ENCODE assay signal across 7 mouse cellular contexts in genomic region chr4:150651390-150652277, GRCm38 (mm10). TPM values are rescaled to one million over a fixed set of nuclear protein-coding genes. Genes with fewer than 3 reads are reported as not detected.
DNase-seq lines count a peak whose midpoint lies in the region; ATAC-seq and TF ChIP-seq lines count a peak whose summit lies in the region.

Gene Slc45a1, minus strand, starts transcription at chr4:150652174.

- 0 out of 2 replicates have a peak within 1 kb of the TSS, but pooled peaks have one; percentile 10 for H3K27ac ChIP-seq in forebrain, embryonic 13.5 days
- peak within 1 kb of the TSS; percentile 91 for H3K27ac ChIP-seq in left cerebral cortex, adult 2 months
- H3K27ac ChIP-seq in neural tube, embryonic 14.5 days (ENCODE audit: low read depth, low read length), result peak within 1 kb of the TSS; percentile 48; the same call in 1 of the 2 replicates

- 5% methylated on average over 41 of the region's 41 CpGs for WGBS in forebrain, embryonic 13.5 days
- 6% methylated on average over 41 of the region's 41 CpGs for WGBS in neural tube, embryonic 14.5 days

- H3K4me1 ChIP-seq in E14TG2a.4 (replicated peaks; ENCODE audit: low read depth, low read length), result peaks cover 33% of the 10 kb centered on the region
- peaks cover 10% of the 10 kb centered on the region for H3K4me1 ChIP-seq in forebrain, embryonic 13.5 days
- peaks cover 6% of the 10 kb centered on the region; the same call in 1 of the 2 replicates for H3K4me1 ChIP-seq in neural tube, embryonic 14.5 days (ENCODE audit: control insufficient read depth, insufficient read depth, low read length)

- intact Hi-C loops in left cerebral cortex, adult 2 months (cut with DNase I), result no loop called here

- no peaks in the 10 kb centered on the region for H3K36me3 ChIP-seq in E14TG2a.4 (ENCODE audit: insufficient read depth, low read length)
- no peaks in the 10 kb centered on the region for H3K36me3 ChIP-seq in forebrain, embryonic 13.5 days (ENCODE audit: poor library complexity, severe bottlenecking)
- H3K36me3 ChIP-seq in neural tube, embryonic 14.5 days (ENCODE audit: control insufficient read depth, insufficient read depth, low read length), result no peaks in the 10 kb centered on the region

- peak within 1 kb of the TSS; percentile 79 for H3K4me2 ChIP-seq in forebrain, embryonic 13.5 days
- peak within 1 kb of the TSS; percentile 68 for H3K4me2 ChIP-seq in neural tube, embryonic 14.5 days (ENCODE audit: low read depth, low read length)

- H3K9ac ChIP-seq in forebrain, embryonic 13.5 days, result peak within 1 kb of the TSS; percentile 75
- peak within 1 kb of the TSS; percentile 92 for H3K9ac ChIP-seq in neural tube, embryonic 14.5 days (replicated peaks; ENCODE audit: low read depth, low read length)

- peak; percentile 85 for ATAC-seq in forebrain, embryonic 13.5 days
- peak; percentile 67 for ATAC-seq in neural tube, embryonic 14.5 days (ENCODE audit: low read depth)

- TF ChIP-seq CTCF in E14TG2a.4 (conservative IDR thresholded peaks at IDR 0.05; ENCODE audit: low read length), result no peak
- TF ChIP-seq CTCF in left cerebral cortex, adult 2 months (IDR thresholded peaks at IDR 0.05), result no peak; the same call in none of the 2 replicates

- peak within 1 kb of the TSS; percentile 72 for H3K4me3 ChIP-seq in E14TG2a.4 (replicated peaks; ENCODE audit: low read length)
- peak within 1 kb of the TSS; percentile 56 for H3K4me3 ChIP-seq in forebrain, embryonic 13.5 days
- peak within 1 kb of the TSS; percentile 73 for H3K4me3 ChIP-seq in left cerebral cortex, adult 2 months
- peak within 1 kb of the TSS; percentile 66 for H3K4me3 ChIP-seq in neural tube, embryonic 14.5 days (ENCODE audit: low read depth, low read length)

- H3K9me3 ChIP-seq in E14TG2a.4 (ENCODE audit: low read length), result peaks cover 2% of the 10 kb centered on the region; the same call in 1 of the 2 replicates
- no peaks in the 10 kb centered on the region for H3K9me3 ChIP-seq in forebrain, embryonic 13.5 days (replicated peaks)
- H3K9me3 ChIP-seq in neural tube, embryonic 14.5 days (ENCODE audit: control insufficient read depth, low read length), result no peaks in the 10 kb centered on the region

- DNase-seq in MN1 (ENCODE audit: low spot score), result peak; percentile 46
- peak; percentile 57 to 61 for DNase-seq in left cerebral cortex, adult 2 months (ENCODE audit: extremely low spot score in 1 of 2, low spot score in 2 of 2)
- no peak for DNase-seq in urinary bladder, postnatal 25 days (ENCODE audit: low spot score)
- DNase-seq in lung, postnatal 25 days (ENCODE audit: low spot score), result no peak

- peaks cover 13% of the 10 kb centered on the region for H3K27me3 ChIP-seq in E14TG2a.4 (ENCODE audit: insufficient read depth, low read length)
- H3K27me3 ChIP-seq in forebrain, embryonic 13.5 days, result peaks cover 26% of the 10 kb centered on the region
- H3K27me3 ChIP-seq in neural tube, embryonic 14.5 days (ENCODE audit: control insufficient read depth, insufficient read depth, low read length), result no peaks in the 10 kb centered on the region

RNA-seq across cellular contexts. Expression of gene Slc45a1, which starts in this region (rescaled TPM):
- 10.5 and 11.4 TPM in 2 replicates for polyA plus RNA-seq in forebrain, embryonic 13.5 days (2015; fragmentation: Nextera tagmentation; extraction: Ambion mirVana)
- 10 to 100 TPM; 44.4 to 49.0 TPM for total RNA-seq in left cerebral cortex, adult 2 months (2021)
- polyA plus RNA-seq in neural tube, embryonic 14.5 days (2014; fragmentation: Nextera tagmentation; extraction: Ambion mirVana), result 33.8 and 43.8 TPM in 2 replicates

Comparison
In these comparisons a context has a peak if more than half of its experiments do, and no peak if none do; other contexts are left out.
1. DNase-seq: peak in MN1 (single experiment) and left cerebral cortex, adult 2 months (2 of 2); none in urinary bladder, postnatal 25 days (single experiment) and lung, postnatal 25 days (single experiment).
2. H3K27ac ChIP-seq: peak in every context shown above with its lines; median percentile 91 in left cerebral cortex, adult 2 months; 48 in neural tube, embryonic 14.5 days; 10 in forebrain, embryonic 13.5 days.
3. Peak in every context shown above with its lines, with median percentiles within 50 percentile points of each other: H3K4me3 ChIP-seq.